Mouse (Mus musculus) cerebellum, adult 2 months (tissue): ENCODE results near the gene Tmem120b.
A peak's percentile ranks its signal among the peaks of the same experiment; 100 is the strongest.

Experiments used
- CTCF ChIP-seq: fragments of 200-500 bp; IDR thresholded peaks from 2 replicates; pipeline ENCODE4 v1.5.1; 2011; ENCODE audit warnings: low read depth, mild to moderate bottlenecking, control low read depth, low read length, moderate library complexity, borderline replicate concordance; ENCODE audit not compliant: insufficient read depth
- POLR2A ChIP-seq: fragments of 200-500 bp; IDR thresholded peaks from 2 replicates; pipeline ENCODE4 v1.6.1; 2011; ENCODE audit warnings: low read length, control low read depth, borderline replicate concordance; ENCODE audit not compliant: insufficient read depth

DNA sequence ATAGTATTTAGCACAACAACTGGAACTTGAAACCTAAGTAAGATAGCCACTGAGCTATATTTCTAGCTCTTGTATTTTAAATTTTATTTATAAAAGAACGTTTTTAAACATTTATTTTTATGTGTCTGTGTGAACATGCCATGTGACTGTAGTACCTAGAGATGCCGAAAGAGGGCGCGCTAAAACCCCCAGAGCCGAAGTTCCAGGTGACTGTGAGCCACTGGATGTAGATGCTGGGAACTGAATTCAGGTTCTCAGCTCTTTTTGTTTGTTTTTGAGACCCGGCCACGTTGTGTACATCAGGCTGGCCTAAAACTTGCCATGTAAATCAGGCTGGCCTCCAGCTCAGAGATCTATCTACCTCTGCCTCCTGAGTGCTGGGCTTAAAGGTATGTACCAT lies 24.4 kb upstream of the Tmem120b start:
- TF ChIP-seq POLR2A = no peak
- peak; percentile 49; the same call in 1 of the 2 replicates for TF ChIP-seq CTCF
